Mouse (Mus musculus) heart, postnatal 0 days (tissue): ENCODE measurements around the gene Il2rb. TPM values are rescaled to one million over a fixed set of nuclear protein-coding genes. Genes with fewer than 3 reads are reported as not detected.

ENCODE experiments used
- ATAC-seq: fragments of 200-750 bp; cut with Nextera tagmentation; 2 replicates; pipeline ENCODE4 v1.8.0; 2017; ENCODE audit warnings: low read depth, moderate number of reproducible peaks, moderate library complexity; ENCODE audit not compliant: insufficient read depth
- DNase-seq: peaks from one replicate; pipeline ENCODE4 v3.0.0-alpha.2; 2016; ENCODE audit warnings: low spot score
- H3K27ac ChIP-seq: fragments of 300-500 bp; sonication (generic); 2 replicates; pipeline ENCODE4 v1.5.1; 2014; ENCODE audit warnings: low read depth, mild to moderate bottlenecking
- H3K27me3 ChIP-seq: fragments of 300-500 bp; sonication (generic); 2 replicates; pipeline ENCODE4 v1.6.1; 2014; ENCODE audit warnings: low read length, mixed read lengths; ENCODE audit not compliant: control insufficient read depth, insufficient read depth
- H3K36me3 ChIP-seq: fragments of 300-500 bp; sonication (generic); replicated peaks from 2 replicates; pipeline ENCODE4 v1.6.1; 2014; ENCODE audit warnings: low read length, mixed read lengths; ENCODE audit not compliant: control insufficient read depth, insufficient read depth
- H3K4me1 ChIP-seq: fragments of 300-500 bp; sonication (generic); 2 replicates; pipeline ENCODE4 v1.6.1; 2014; ENCODE audit warnings: antibody characterized with exemption; ENCODE audit not compliant: control insufficient read depth, insufficient read depth
- H3K4me2 ChIP-seq: fragments of 300-500 bp; sonication (generic); 2 replicates; pipeline ENCODE4 v1.6.1; 2014; ENCODE audit warnings: low read depth, mild to moderate bottlenecking, low read length, moderate library complexity
- H3K4me3 ChIP-seq: fragments of 300-500 bp; sonication (generic); 2 replicates; pipeline ENCODE4 v1.5.1; 2014; ENCODE audit warnings: low read depth, low read length
- H3K9ac ChIP-seq: fragments of 300-500 bp; sonication (generic); replicated peaks from 2 replicates; pipeline ENCODE4 v1.6.1; 2014; ENCODE audit warnings: low read depth, low read length, mixed read lengths
- H3K9me3 ChIP-seq: fragments of 300-500 bp; sonication (generic); replicated peaks from 2 replicates; pipeline ENCODE4 v1.6.1; 2016; ENCODE audit warnings: low read length; ENCODE audit not compliant: control insufficient read depth
- CTCF ChIP-seq: IDR thresholded peaks from 2 replicates; pipeline ENCODE4 v1.5.1; 2016; ENCODE audit warnings: antibody characterized with exemption, control low read depth, low read depth
- EP300 ChIP-seq: IDR thresholded peaks from 2 replicates; pipeline ENCODE4 v1.6.1; 2016; ENCODE audit warnings: antibody characterized with exemption, low read depth
- WGBS: fragments of 180-500 bp; shearing (Covaris S2); extraction: QIAGEN DNeasy Blood & Tissue Kit; methylation state at CpG from one replicate; pipeline ENCODE4 v1.1.7; 2014; 5-methylcytosine and 5-hydroxymethylcytosine counted together
- polyA plus RNA-seq: library from polyadenylated mRNA; unstranded; fragments of >200 nt; fragmentation: Nextera tagmentation; extraction: Ambion mirVana; gene quantifications from 2 replicates; pipeline ENCODE4 v1.2.1, GENCODE M21; 2015
- total RNA-seq: library from RNA; depleted of rRNA; stranded (reverse); fragments of >200 nt; gene quantifications from 2 replicates; pipeline ENCODE4 v1.2.3, GENCODE M21; 2014; ENCODE audit warnings: low replicate concordance

Gene Il2rb
- total and polyA plus RNA-seq, 2 experiments from 2014 or later: 0.08 TPM; not detected in 1

- H3K27me3 ChIP-seq: no peaks in the 10 kb centered on the region
- peaks cover 5% of the 10 kb centered on the region for H3K36me3 ChIP-seq
- H3K4me1 ChIP-seq: peaks cover 9% of the 10 kb centered on the region
- H3K4me3 ChIP-seq: peak overlapping the region; percentile 30
- DNase-seq (peak; percentile 42), ATAC-seq (peak; percentile 25)
- no peaks in the 10 kb centered on the region for H3K9me3 ChIP-seq
- WGBS: 22% methylated on average over 23 of the region's 23 CpGs
- peak overlapping the region; percentile 70 for H3K27ac ChIP-seq
- no peak for TF ChIP-seq EP300
- H3K4me2 ChIP-seq: peak overlapping the region; percentile 53
- peak overlapping the region; percentile 29; the same call in 1 of the 2 replicates for H3K9ac ChIP-seq
Observed at GRCm38 (mm10) chr15:78437237-78438017, 57.6 kb downstream of the Il2rb start.

GRCm38 (mm10) chr15:78436380-78437192 is 58.5 kb downstream of the Il2rb start:
- WGBS: 18% methylated on average over 26 of the region's 32 CpGs
- peaks cover 9% of the 10 kb centered on the region for H3K4me1 ChIP-seq
- no peaks in the 10 kb centered on the region for H3K27me3 ChIP-seq
- TF ChIP-seq EP300 (no peak), CTCF (no peak)
- H3K9ac ChIP-seq: peak overlapping the region; percentile 29; the same call in 1 of the 2 replicates
- DNase-seq (peak; percentile 76), ATAC-seq (peak; percentile 67)
- H3K27ac ChIP-seq: peak overlapping the region; percentile 70; the same call in 1 of the 2 replicates
- peak overlapping the region; percentile 53 for H3K4me2 ChIP-seq
- peaks cover 5% of the 10 kb centered on the region for H3K36me3 ChIP-seq
- peak overlapping the region; percentile 30 for H3K4me3 ChIP-seq
- no peaks in the 10 kb centered on the region for H3K9me3 ChIP-seq

- Histone ChIP-seq H3K4me2 (no peak overlapping the region), H3K36me3 (peaks cover 5% of the 10 kb centered on the region), H3K9me3 (no peaks in the 10 kb centered on the region), H3K27me3 (no peaks in the 10 kb centered on the region), H3K27ac (no peak overlapping the region), H3K4me1 (peaks cover 9% of the 10 kb centered on the region), H3K4me3 (no peak overlapping the region), H3K9ac (no peak overlapping the region)
- WGBS: 89% methylated on average over 11 of the region's 11 CpGs
- no peak for DNase-seq
- TF ChIP-seq CTCF: no peak
- TF ChIP-seq EP300: no peak
- no peak for ATAC-seq
Observed at GRCm38 (mm10) chr15:78435681-78436080, 59.4 kb downstream of the Il2rb start.

- H3K9ac ChIP-seq: no peak overlapping the region
- H3K4me3 ChIP-seq: no peak overlapping the region
- peak; percentile 47 for DNase-seq
- H3K9me3 ChIP-seq: no peaks in the 10 kb centered on the region
- peak; percentile 64 for TF ChIP-seq CTCF
- TF ChIP-seq EP300: no peak
- H3K27me3 ChIP-seq: no peaks in the 10 kb centered on the region
- peaks cover 9% of the 10 kb centered on the region for H3K4me1 ChIP-seq
- no peak for ATAC-seq
- WGBS: 52% methylated on average over 6 of the region's 6 CpGs
- no peak overlapping the region for H3K4me2 ChIP-seq
- peaks cover 5% of the 10 kb centered on the region for H3K36me3 ChIP-seq
- no peak overlapping the region for H3K27ac ChIP-seq
Observed at GRCm38 (mm10) chr15:78434896-78435520, 60.1 kb downstream of the Il2rb start.

- Histone ChIP-seq H3K4me3 (no peak overlapping the region), H3K9ac (no peak overlapping the region), H3K4me2 (no peak overlapping the region), H3K36me3 (peaks cover 5% of the 10 kb centered on the region), H3K4me1 (no peaks in the 10 kb centered on the region; the same call in none of the 2 replicates), H3K9me3 (no peaks in the 10 kb centered on the region), H3K27ac (no peak overlapping the region), H3K27me3 (peaks cover 14% of the 10 kb centered on the region)
- DNase-seq (no peak), ATAC-seq (no peak)
- WGBS: 77% methylated on average over 7 of the region's 7 CpGs
- TF ChIP-seq EP300 (no peak), CTCF (no peak)
Observed at GRCm38 (mm10) chr15:78431541-78432121, 63.4 kb downstream of the Il2rb start.
